Mouse (Mus musculus) heart, postnatal 0 days (tissue): Measurements from ENCODE around the gene Kif5a.

Experiments
- CTCF ChIP-seq: IDR thresholded peaks from 2 replicates; pipeline ENCODE4 v1.5.1; 2016; ENCODE audit warnings: antibody characterized with exemption, control low read depth, low read depth
- EP300 ChIP-seq: IDR thresholded peaks from 2 replicates; pipeline ENCODE4 v1.6.1; 2016; ENCODE audit warnings: antibody characterized with exemption, low read depth

- no peak for TF ChIP-seq CTCF
- peak; percentile 62; the same call in 1 of the 2 replicates for TF ChIP-seq EP300
These were observed 29.9 kb upstream of the Kif5a start for GRCm38 (mm10) chr10:127292987-127293538.
